Mouse (Mus musculus) olfactory bulb, adult 2 months (tissue): ENCODE measurements at regions not wholly inside any gene's neighbourhood (a gene's known extent, or its start where the extent isn't known, plus 50 kb on each side); places are given as distances from the start of the nearest gene placed in this dataset.

Experiments used
- H3K27ac ChIP-seq: fragments of 200-500 bp; 2 replicates; pipeline ENCODE4 v1.5.1; 2012; ENCODE audit warnings: low read depth, low read length; ENCODE audit not compliant: insufficient read depth
- H3K4me1 ChIP-seq: fragments of 200-500 bp; 2 replicates; pipeline ENCODE4 v1.6.1; 2012; ENCODE audit warnings: low read length; ENCODE audit not compliant: control insufficient read depth, insufficient read depth
- H3K4me3 ChIP-seq: fragments of 200-500 bp; 2 replicates; pipeline ENCODE4 v1.5.1; 2012; ENCODE audit warnings: mild to moderate bottlenecking, low read depth, low read length, moderate library complexity; ENCODE audit not compliant: insufficient read depth
- CTCF ChIP-seq: fragments of 200-500 bp; IDR thresholded peaks from 2 replicates; pipeline ENCODE4 v1.5.1; 2012; ENCODE audit warnings: low read depth, mild to moderate bottlenecking, low read length, moderate library complexity; ENCODE audit not compliant: insufficient read depth
- POLR2A ChIP-seq: fragments of 200-500 bp; IDR thresholded peaks from 2 replicates; pipeline ENCODE4 v1.6.1; 2012; ENCODE audit warnings: mild to moderate bottlenecking, low read depth, low read length, moderate library complexity; ENCODE audit not compliant: insufficient read depth
- WGBS: fragments of 180-500 bp; shearing (Covaris S2); methylation state at CpG from one replicate; pipeline ENCODE4 v1.1.7; 2018; 5-methylcytosine and 5-hydroxymethylcytosine counted together

DNA sequence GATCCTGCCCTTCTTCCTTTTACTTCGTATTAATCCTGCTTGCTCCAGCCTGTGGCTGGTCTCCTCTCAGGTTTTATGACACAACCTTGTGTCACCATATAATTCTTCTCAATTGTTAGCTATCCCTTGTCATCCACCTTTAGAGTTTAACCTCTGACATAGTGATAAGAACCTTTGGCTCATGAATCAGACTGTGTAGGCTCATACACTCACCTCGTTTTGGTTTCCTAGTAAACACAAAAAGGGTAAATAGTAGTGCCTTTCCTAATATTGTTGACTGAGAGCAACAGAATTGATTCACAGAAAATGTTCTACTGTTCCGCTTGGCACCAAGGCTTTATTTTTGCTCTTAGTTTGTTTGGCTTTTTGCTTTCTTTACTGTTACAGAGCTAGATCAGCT is 216.2 kb upstream of the H2al1a start:
- TF ChIP-seq CTCF, result no peak
- no peak for TF ChIP-seq POLR2A
- Histone ChIP-seq H3K27ac (no peak overlapping the region), H3K4me1 (peaks cover 1% of the 10 kb centered on the region; the same call in 1 of the 2 replicates), H3K4me3 (no peak overlapping the region)
- WGBS, result 84% methylated on average over 3 of the region's 3 CpGs

- no peak overlapping the region for H3K27ac ChIP-seq
- H3K4me3 ChIP-seq, result no peak overlapping the region
- H3K4me1 ChIP-seq, result peaks cover 8% of the 10 kb centered on the region; the same call in 1 of the 2 replicates
- 84% methylated on average over 6 of the region's 7 CpGs for WGBS
- no peak for TF ChIP-seq POLR2A
- no peak for TF ChIP-seq CTCF
These were observed 212.6 kb upstream of the H2al1a start for GRCm38 (mm10) chrX:11086257-11087072.

GRCm38 (mm10) chrX:11087913-11088312 is 211.1 kb upstream of the H2al1a start:
- H3K4me1 ChIP-seq, result peaks cover 8% of the 10 kb centered on the region; the same call in 1 of the 2 replicates
- 25% methylated on average over 14 of the region's 14 CpGs for WGBS
- H3K4me3 ChIP-seq, result peak overlapping the region; percentile 16
- TF ChIP-seq CTCF (0 out of 2 replicates have a peak, but pooled peaks have one; percentile 21), POLR2A (no peak)
- no peak overlapping the region for H3K27ac ChIP-seq

DNA sequence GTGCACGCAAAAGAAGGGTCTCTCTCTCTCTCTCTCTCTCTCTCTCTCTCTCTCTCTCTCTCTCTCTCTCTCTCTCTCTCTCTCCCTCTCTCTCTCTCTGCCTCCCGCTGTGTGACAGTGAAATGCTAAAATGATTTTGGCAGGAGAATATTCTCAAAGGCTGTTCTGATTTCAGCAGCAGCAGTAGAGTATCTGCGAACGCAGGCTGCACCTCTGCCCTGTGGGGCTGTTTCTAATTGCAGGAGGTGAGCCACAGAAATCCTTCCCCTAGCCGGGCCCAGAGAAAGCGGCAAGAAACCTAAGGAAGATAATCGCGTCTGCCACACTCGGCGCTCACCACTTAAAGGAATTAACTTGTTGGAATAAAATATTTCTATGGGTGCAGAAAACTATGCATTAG is 210.6 kb upstream of the H2al1a start:
- H3K27ac ChIP-seq, result no peak overlapping the region
- no peak overlapping the region for H3K4me3 ChIP-seq
- peaks cover 8% of the 10 kb centered on the region; the same call in 1 of the 2 replicates for H3K4me1 ChIP-seq
- WGBS, result 62% methylated on average over 10 of the region's 10 CpGs
- TF ChIP-seq CTCF (no peak), POLR2A (no peak)

GRCm38 (mm10) chrX:11090432-11090831 is 208.6 kb upstream of the H2al1a start:
- TF ChIP-seq POLR2A (no peak), CTCF (no peak; the same call in 1 of the 2 replicates)
- Histone ChIP-seq H3K27ac (no peak overlapping the region), H3K4me3 (no peak overlapping the region), H3K4me1 (peaks cover 8% of the 10 kb centered on the region; the same call in 1 of the 2 replicates)
- 32% methylated on average over 7 of the region's 7 CpGs for WGBS

DNA sequence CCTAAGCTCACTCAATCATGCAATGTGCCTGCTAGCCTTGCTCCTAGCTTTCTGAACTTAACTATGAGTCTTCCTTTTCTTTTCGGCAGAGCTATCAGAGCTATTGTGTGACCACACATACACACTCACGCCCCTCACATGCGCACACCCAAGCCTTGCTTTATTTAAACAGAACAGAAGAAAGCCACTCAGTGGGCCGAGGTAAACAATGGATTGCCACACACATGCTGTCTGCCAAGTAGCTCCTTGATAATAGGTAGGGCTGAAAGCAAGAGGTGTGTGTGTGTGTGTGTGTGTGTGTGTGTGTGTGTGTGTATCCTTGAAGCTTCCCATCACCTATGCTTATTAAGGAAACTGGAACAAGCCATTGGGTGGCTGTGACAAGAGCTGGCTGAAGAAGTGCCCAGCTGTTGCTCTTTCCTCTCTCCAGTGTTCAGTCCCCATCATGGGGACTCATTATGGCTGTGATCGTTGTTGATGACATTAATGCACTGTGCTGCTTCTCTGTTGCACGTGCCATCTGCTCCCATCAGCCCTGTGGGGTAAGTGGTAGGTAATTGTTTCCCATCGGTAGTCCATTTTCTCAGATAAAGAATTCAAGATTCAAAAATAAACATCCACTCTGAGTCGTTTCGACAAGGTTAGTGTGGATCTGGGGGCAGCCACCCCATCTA is 201.3 kb upstream of the H2al1a start:
- Histone ChIP-seq H3K4me1 (peaks cover 2% of the 10 kb centered on the region), H3K27ac (no peak overlapping the region), H3K4me3 (no peak overlapping the region)
- 68% methylated on average over 9 of the region's 9 CpGs for WGBS
- TF ChIP-seq CTCF (no peak), POLR2A (no peak)

GRCm38 (mm10) chrX:11098366-11098765 is 200.7 kb upstream of the H2al1a start:
- 53% methylated on average over 4 of the region's 4 CpGs for WGBS
- Histone ChIP-seq H3K27ac (no peak overlapping the region), H3K4me3 (no peak overlapping the region), H3K4me1 (peaks cover 2% of the 10 kb centered on the region)
- TF ChIP-seq CTCF, result no peak
- no peak for TF ChIP-seq POLR2A

- Histone ChIP-seq H3K27ac (no peak overlapping the region), H3K4me3 (no peak overlapping the region), H3K4me1 (peaks cover 2% of the 10 kb centered on the region)
- no peak for TF ChIP-seq POLR2A
- TF ChIP-seq CTCF, result no peak
- WGBS, result 64% methylated on average over 13 of the region's 13 CpGs
These were observed 199.6 kb upstream of the H2al1a start for GRCm38 (mm10) chrX:11099146-11100087.

DNA sequence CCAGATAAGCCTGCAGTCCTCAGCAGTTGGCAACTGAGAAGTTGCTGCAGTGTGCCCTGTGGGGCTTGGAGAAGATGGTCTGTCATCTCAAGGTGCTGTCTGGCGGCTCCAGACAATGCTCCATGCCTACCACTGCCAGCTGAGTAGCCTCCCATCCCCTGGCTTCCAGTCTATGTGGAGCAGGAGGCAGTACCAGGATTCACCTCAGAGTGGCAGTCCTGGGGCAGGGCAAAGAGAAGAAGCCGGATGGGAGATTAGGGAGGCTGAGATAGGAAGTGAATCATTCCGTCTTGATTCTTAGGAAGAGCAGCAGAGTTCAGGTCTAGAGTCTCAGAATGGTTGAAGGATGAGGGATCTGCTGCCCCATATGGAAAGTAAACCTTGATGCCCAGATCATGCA is 198.1 kb upstream of the H2al1a start:
- Histone ChIP-seq H3K27ac (no peak overlapping the region), H3K4me1 (peaks cover 2% of the 10 kb centered on the region), H3K4me3 (no peak overlapping the region)
- WGBS, result 50% methylated on average over 3 of the region's 3 CpGs
- TF ChIP-seq CTCF (no peak), POLR2A (no peak)
